Mouse (Mus musculus): ENCODE results near the gene Cald1.

Cald1 gene

GRCm38 (mm10) chr6:34776396-34776795, 178.1 kb downstream of the Cald1 start:
- DNase-seq, result no peak

- DNase-seq, result no peak
Measured at GRCm38 (mm10) chr6:34777094-34777493, 178.8 kb downstream of the Cald1 start.

- no peak for DNase-seq
Measured at GRCm38 (mm10) chr6:34777981-34778668, 179.8 kb downstream of the Cald1 start.

- DNase-seq, result peak; percentile 96
Measured at GRCm38 (mm10) chr6:34780231-34780942, 182.1 kb downstream of the Cald1 start, which contains the start of gene Agbl3. Gene Agbl3 (plus strand): TSS chr6:34780432.

GRCm38 (mm10) chr6:34780943-34781289, 182.6 kb downstream of the Cald1 start:
- no peak for DNase-seq

- no peak for DNase-seq
Measured at GRCm38 (mm10) chr6:34782493-34782892, 184.2 kb downstream of the Cald1 start.

GRCm38 (mm10) chr6:34796881-34797280, 198.6 kb downstream of the Cald1 start:
- DNase-seq, result no peak

GRCm38 (mm10) chr6:34797887-34798286, 199.6 kb downstream of the Cald1 start:
- no peak for DNase-seq

- DNase-seq, result no peak
Measured at GRCm38 (mm10) chr6:34805582-34805981, 207.3 kb downstream of the Cald1 start.

- peak; percentile 2 for DNase-seq
Measured at GRCm38 (mm10) chr6:34810651-34811050, 212.4 kb downstream of the Cald1 start.

GRCm38 (mm10) chr6:34824406-34824805, 226.1 kb downstream of the Cald1 start:
- no peak for DNase-seq
